Mouse (Mus musculus) gastrocnemius, adult 18-20 months (tissue): ENCODE data around the gene Klc1. TPM values are rescaled to one million over a fixed set of nuclear protein-coding genes. Genes with fewer than 3 reads are reported as not detected.

Source experiments
- DNase-seq: peaks from one replicate; pipeline ENCODE4 v3.0.0; 2021; ENCODE audit warnings: low spot score
- total RNA-seq, 2 experiments: library from RNA; stranded (reverse); gene quantifications; 2 replicates each; pipeline ENCODE4 v1.2.3; 2021

Gene Klc1
- total RNA-seq, 2 experiments from 2014 or later: 59.1 to 60.1 TPM

- no peak for DNase-seq
Observed at GRCm38 (mm10) chr12:111812611-111813010, 54.0 kb downstream of the Klc1 start.

- DNase-seq: no peak
Observed at GRCm38 (mm10) chr12:111813111-111813765, 54.6 kb downstream of the Klc1 start.

- peak; percentile 99 for DNase-seq
Observed at GRCm38 (mm10) chr12:111813766-111814617, 55.3 kb downstream of the Klc1 start, which contains the start of the genes Xrcc3 and Zfyve21. TSS of gene Xrcc3 (minus strand) at chr12:111813873. TSS of gene Zfyve21 (plus strand) at chr12:111814170.

DNA sequence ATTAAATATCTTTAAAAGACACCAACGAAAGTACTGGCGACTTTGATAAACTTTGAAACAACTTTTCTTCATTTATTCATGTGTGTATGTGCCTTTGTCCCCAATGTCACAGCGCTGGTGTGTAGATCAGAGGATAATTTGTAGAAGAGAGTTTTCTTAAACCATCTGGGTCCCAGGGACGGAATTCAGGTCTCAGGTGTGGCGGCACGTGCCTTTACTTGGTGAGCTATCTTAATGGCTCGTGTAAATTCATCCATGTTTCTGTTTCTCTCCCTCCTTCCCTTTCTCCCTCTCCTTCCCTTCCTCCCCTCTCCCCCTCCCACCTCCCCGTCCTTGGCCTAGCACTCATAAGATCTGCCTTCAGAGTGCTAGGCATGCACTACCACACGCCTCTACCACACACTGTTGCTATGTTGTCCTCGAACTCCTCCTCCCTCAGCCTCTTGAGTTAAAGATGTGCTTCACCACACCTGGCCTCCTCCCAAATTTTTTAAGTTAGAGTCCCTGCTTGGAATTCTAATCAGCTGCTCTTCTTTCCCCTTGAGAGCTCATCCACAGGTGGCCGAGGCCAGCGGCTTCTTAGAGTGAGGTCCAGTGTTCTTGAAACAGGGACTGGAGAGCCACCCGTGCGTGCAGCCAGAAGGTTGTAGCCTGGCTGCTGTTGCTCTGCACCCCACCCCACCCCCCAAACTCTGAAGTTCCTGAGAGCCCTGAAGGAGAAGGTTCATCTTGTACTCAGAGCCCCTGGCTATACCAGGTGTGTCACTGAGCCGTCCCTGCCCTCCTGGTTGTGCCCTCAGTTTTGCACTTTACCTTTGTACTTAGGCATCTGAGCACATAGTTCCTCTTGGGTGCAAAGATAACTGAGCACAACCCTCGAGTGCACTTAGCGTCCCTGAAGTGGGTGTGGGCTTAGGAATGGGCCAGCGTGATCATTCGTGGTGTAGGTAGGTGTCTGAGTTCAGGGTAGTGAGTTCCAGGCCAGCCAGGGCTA lies 56.4 kb downstream of the Klc1 start:
- no peak for DNase-seq

GRCm38 (mm10) chr12:111816528-111816927 lies 57.9 kb downstream of the Klc1 start:
- DNase-seq: no peak

GRCm38 (mm10) chr12:111816967-111817366 lies 58.3 kb downstream of the Klc1 start:
- no peak for DNase-seq

DNA sequence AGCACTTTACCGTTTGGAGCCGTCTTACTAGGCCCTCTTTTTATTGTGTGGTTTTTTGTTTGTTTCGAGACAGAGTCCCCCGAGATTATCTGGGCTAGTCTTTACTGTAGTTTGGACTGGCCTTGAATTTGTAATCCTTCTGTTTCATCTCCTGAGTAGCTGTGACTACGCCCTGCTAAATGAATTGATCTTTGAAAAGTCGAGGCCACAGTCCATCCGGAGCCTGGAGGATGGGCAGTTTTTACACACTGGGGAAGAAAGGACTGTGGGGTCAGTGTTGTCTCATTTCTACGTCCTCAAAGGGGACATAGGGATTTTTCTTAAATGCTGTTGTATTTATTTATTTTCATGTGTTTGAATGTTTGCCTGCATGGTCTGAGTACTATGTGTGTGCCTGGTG lies 59.3 kb downstream of the Klc1 start:
- DNase-seq: no peak

GRCm38 (mm10) chr12:111819936-111820335 lies 61.3 kb downstream of the Klc1 start:
- no peak for DNase-seq

GRCm38 (mm10) chr12:111820708-111821107 lies 62.1 kb downstream of the Klc1 start:
- DNase-seq: no peak

GRCm38 (mm10) chr12:111821931-111822330 lies 63.3 kb downstream of the Klc1 start:
- no peak for DNase-seq

DNA sequence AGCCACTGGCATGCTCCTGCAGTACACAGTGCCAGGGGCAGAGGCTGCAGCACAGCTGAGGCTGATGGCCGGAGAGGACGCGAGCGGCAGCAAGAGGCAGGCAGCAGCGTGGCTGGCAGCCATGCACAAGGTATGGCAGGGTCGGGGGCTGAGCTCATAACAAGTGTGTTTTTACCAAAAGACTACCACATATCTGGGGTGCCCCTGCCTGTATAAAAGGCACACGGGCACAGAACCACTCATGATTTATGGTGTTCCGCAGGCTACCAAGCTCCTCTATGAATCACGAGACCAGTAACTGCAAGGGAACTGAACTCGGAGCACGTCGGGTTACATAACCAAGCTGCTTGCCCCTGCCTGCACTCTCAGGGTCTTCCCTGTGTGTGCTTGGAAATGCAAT lies 68.9 kb downstream of the Klc1 start:
- no peak for DNase-seq

GRCm38 (mm10) chr12:111829447-111829846 lies 70.8 kb downstream of the Klc1 start:
- no peak for DNase-seq

DNA sequence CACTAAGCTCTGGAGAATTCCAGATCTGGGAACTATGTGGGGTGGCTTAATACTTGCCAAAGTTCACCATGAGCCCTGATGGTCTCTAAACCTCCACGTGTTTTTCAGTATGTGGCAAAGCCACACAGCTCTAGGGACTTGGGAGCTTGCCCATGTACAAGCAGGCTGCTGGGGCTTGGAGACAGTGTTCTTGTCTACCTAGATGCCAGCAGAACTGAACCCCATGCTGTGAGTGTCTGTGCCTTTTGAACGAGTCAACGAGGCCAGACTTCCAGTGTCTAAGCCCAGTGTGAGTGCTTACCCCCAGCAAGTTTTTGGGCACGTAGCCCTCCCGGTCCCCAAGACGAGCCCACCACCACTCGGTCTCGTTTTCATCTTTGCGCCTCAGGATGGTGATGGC lies 71.3 kb downstream of the Klc1 start:
- no peak for DNase-seq

- no peak for DNase-seq
Observed at GRCm38 (mm10) chr12:111830375-111830774, 71.7 kb downstream of the Klc1 start.

GRCm38 (mm10) chr12:111832643-111833042 lies 74.0 kb downstream of the Klc1 start:
- no peak for DNase-seq

DNA sequence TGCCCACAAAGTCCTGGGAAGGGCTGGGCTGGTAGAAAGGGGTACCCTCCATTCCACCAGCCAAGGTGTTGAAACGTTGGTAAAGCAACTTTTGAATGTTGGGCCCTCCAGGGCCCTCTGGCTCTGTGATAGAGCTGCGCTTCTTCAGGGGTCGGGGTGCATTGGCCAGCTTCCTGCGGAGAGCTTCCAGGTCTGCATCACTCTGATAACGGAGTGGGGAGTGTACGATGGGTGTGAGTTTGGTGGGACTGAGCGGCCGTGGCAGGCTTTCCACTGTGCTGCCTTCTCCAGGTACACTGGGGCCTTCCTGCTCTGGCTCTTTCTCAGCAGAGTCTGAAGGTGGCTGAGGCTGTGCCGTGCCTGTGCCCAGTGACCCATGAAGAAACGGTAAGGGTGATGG lies 74.8 kb downstream of the Klc1 start:
- no peak for DNase-seq

DNA sequence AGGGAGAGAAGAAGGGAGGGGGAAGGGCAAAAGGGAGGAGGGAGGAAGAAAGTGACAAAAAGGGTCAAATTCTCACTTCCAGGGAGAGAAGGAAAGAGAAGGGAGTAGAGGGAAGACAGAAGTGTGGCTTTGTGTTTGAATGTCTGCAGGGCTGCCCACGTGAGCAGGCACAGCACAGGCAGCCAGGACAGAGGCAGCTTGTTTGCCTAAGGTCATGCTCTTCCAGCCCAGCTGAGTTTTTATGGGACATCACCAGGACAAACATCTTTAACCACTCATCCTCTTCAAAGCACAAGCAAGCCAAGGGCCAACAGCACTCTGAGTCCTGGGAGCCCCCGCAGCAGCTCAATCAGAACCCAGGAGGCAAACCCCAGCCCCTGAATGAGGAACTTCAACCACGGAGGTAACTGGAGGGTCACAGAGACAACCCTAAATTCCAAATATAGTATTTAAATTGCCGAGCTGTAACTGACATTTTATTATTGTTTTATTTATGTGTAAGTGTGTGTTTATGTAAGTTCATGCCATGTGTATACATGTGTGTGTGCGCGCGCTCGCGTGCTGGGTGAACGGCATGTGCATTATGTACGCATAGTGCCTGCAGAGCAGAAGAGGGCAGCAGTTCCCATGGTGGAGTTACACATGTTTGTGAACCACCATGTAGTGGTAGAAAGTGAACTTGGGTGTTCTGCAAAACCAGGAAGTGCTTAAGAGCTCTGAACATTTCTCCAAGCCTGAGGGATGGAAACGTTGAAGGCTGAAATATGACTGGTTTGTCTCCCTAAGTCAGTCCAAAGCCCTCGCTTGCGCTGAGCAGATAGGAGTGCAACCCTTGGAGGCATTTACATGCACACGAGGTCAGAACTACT lies 84.2 kb downstream of the Klc1 start:
- no peak for DNase-seq

DNA sequence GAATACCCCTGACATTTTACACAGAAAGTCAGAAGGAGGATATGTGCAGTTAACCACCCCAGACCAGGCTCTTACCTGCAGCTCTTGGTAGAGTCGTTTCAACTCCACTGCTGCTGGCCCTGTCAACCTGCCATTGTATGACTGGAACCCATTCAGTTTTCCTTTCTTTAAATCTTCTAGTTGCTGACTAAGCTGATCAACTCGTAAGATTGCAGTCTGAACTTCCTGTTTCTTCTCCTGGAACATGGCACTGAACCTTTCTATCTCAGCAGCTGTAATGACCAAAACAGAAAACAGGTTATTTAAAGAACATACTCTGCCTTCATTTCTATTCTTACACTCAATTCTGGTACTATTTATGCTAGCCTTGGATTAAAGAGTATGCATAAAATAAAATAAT lies 84.8 kb downstream of the Klc1 start:
- DNase-seq: no peak

DNA sequence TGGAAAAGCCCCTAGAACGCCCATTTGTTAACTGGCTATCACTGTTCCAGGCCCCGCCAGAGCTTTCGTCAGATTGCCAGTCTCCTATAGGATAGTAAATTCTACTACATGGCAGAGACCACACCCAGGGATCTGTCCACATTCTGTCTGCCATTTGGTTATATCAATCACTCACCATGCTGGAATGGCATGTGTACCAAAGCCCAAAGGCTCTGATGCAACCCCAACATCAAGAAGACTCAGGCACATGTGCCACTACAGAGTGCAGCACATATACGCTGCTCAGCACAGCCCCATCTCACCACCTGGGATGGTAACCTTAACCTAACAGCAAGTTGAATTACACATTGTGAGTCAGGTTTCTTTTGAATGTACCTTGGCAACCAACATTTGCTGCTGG lies 87.3 kb downstream of the Klc1 start:
- no peak for DNase-seq

DNA sequence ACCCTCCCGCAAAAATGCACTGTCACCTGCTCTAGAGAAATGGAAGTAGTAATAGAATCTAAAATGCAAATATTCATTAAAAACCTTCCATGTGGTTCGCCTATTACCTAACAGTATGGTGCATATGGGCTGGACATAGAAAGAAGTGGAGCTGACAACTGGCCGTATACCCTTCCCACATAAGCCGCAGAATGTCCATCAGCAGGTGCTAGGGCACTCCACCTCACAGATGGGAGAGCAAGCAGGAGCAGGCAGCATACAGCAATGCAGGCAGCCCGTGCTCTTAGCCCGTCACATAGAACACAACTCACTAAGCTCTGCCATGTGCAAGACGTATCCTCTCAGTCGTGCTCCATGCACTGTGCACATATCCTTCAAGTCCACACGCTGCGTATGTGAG lies 88.2 kb downstream of the Klc1 start:
- DNase-seq: no peak
